Mouse (Mus musculus) cortical plate, adult 2 months (tissue): Measurements from ENCODE around the gene Msi2.

Experiments
- CTCF ChIP-seq: fragments of 200-500 bp; IDR thresholded peaks from 2 replicates; pipeline ENCODE4 v1.5.1; 2011; ENCODE audit warnings: mild to moderate bottlenecking, control low read depth, low read length; ENCODE audit not compliant: insufficient read depth; ENCODE audit errors: extremely low read depth
- POLR2A ChIP-seq: fragments of 200-500 bp; IDR thresholded peaks from 2 replicates; pipeline ENCODE4 v1.6.1; 2011; ENCODE audit warnings: mild to moderate bottlenecking, low read length, control low read depth; ENCODE audit not compliant: insufficient read depth; ENCODE audit errors: extremely low read depth

DNA sequence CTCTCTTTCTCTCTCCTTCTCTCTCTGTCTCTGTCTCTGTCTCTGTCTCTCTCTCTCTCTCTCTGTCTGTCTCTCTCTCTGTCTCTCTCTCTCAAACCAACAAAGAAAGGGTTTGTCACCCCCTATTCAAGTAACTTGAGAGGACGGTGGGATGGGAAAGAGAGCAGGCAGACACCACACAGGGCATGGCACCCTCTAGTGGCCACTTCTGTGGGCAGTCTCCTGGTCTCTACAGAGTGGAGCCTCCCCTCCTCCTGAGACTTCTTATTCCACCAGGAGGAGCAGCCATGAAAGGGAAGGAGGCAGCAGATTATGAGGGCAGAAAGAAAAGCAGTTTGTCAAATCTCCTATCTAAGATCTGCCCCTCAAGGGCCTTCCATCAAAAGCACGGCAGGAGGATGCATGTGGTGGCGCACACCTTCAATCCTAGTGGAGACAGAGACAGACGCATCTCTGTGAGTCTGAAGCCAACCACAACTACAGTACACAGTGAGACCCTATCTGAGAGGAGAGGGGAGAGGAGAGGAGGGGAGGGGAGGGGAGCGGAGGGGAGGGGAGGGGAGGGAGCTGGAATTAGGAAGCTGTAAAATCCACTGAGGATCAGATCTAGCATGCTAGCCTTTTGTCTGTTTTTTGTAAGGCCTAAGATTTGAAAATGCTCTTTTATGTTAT, 305.8 kb downstream of the Msi2 start:
- TF ChIP-seq CTCF = peak; percentile 75
- no peak for TF ChIP-seq POLR2A
